Comparison of ENCODE assay signal across 8 mouse cellular contexts in genomic region chr19:45005957-45006712, GRCm38 (mm10). TPM values are rescaled to one million over a fixed set of nuclear protein-coding genes. Genes with fewer than 3 reads are reported as not detected.
A peak's percentile ranks its signal among the peaks of the same experiment; 100 is the strongest.
DNase-seq lines count a peak whose midpoint lies in the region; ATAC-seq lines count a peak whose summit lies in the region.

Gene Mrpl43 (minus strand): TSS chr19:45006442.

- peak; percentile 90 for ATAC-seq in frontal cortex, adult (ENCODE audit: low TSS enrichment)

- under 1% methylated on average over 82 of the region's 82 CpGs for WGBS in hindbrain, embryonic 10.5 days

- peaks cover 43% of the 10 kb centered on the region for H3K4me1 ChIP-seq in hindbrain, embryonic 10.5 days (replicated peaks)

- peak; percentile 84 for DNase-seq in MEL-GATA-1-ER (ENCODE audit: extremely low read depth, low read depth)
- DNase-seq in cerebellum, adult 8-10 months, result peak; percentile 96
- DNase-seq in hindbrain, embryonic 10.5 days (ENCODE audit: low spot score), result peak; percentile 95
- peak; percentile 97 for DNase-seq in layer of hippocampus, postnatal 10 days (ENCODE audit: low spot score in 2 of 2)
- DNase-seq in lung, postnatal 10 days, result peak; percentile 98
- DNase-seq in ovary, postnatal 36 days (ENCODE audit: low spot score), result peak; percentile 95
- DNase-seq in thymus, postnatal 25 days, result peak; percentile 94

- H3K36me3 ChIP-seq in hindbrain, embryonic 10.5 days, result peaks cover 71% of the 10 kb centered on the region

- H3K27ac ChIP-seq in hindbrain, embryonic 10.5 days, result peak within 1 kb of the TSS; percentile 91

- H3K4me3 ChIP-seq in hindbrain, embryonic 10.5 days, result peak within 1 kb of the TSS; percentile 99

- H3K27me3 ChIP-seq in hindbrain, embryonic 10.5 days (ENCODE audit: insufficient read depth, poor library complexity, severe bottlenecking), result no peaks in the 10 kb centered on the region

- H3K9me3 ChIP-seq in hindbrain, embryonic 10.5 days, result no peaks in the 10 kb centered on the region

RNA-seq across cellular contexts. Expression of gene Mrpl43, which starts in this region (rescaled TPM):
- 75.6 and 83.0 TPM in 2 replicates for polyA plus RNA-seq in hindbrain, embryonic 10.5 days (2016; fragmentation: Nextera tagmentation; extraction: Ambion mirVana)
- 10 to 100 TPM; 45.3 to 48.9 TPM for total RNA-seq in layer of hippocampus, postnatal 10 days (2021)

Comparison
In these comparisons a context has a peak if more than half of its experiments do, and no peak if none do; other contexts are left out.
1. Peak in every context shown above with its lines: DNase-seq, ATAC-seq, H3K4me3 ChIP-seq and H3K27ac ChIP-seq.